Mouse (Mus musculus): ENCODE data around the gene Evl. TPM values are rescaled to one million over a fixed set of nuclear protein-coding genes. Genes with fewer than 3 reads are reported as not detected.

The Evl gene
- polyA plus RNA-seq, 1 experiment from 2014 or later: 147 TPM

MicroRNA genes within 50 kb of the gene (microRNA counts, 519-probe panel; counts per million panel counts)
- microRNA mmu-miR-342-3p (5,236 counts per million, percentile 92 among the panel's probes with 10 or more counts), microRNA mmu-miR-342-5p (1,260 counts per million, percentile 55 among the panel's probes with 10 or more counts)

Small RNAs within 50 kb of the gene (microRNA-seq; reads per million reads assigned to microRNA genes)
- not detected for gene Gm23872
- 7,170 reads per million, percentile 94 among the genes with 10 or more reads in this experiment for gene Mir342

Other genes starting within 250 kb of the Evl start
- gene Hhipl1, start 248.4 kb upstream of the Evl start, polyA plus RNA-seq (2015; fragmentation: Nextera tagmentation; extraction: Ambion mirVana): 2.5 and 2.7 TPM in 2 replicates
- gene Cyp46a1, start 220.3 kb upstream of the Evl start, polyA plus RNA-seq (2015; fragmentation: Nextera tagmentation; extraction: Ambion mirVana): 23.1 and 26.3 TPM in 2 replicates
- gene Eml1, start 183.8 kb upstream of the Evl start, polyA plus RNA-seq (2015; fragmentation: Nextera tagmentation; extraction: Ambion mirVana): 54.5 and 71.4 TPM in 2 replicates
- 2.6 and 3.4 TPM in 2 replicates for gene Degs2, start 147.6 kb downstream of the Evl start, polyA plus RNA-seq (2015; fragmentation: Nextera tagmentation; extraction: Ambion mirVana)
- 15.8 and 17.3 TPM in 2 replicates for gene Yy1, start 238.3 kb downstream of the Evl start, polyA plus RNA-seq (2015; fragmentation: Nextera tagmentation; extraction: Ambion mirVana)